Mouse (Mus musculus) thymus, adult 2 months (tissue): ENCODE results near the gene Fam71f1.

Source experiments
- CTCF ChIP-seq: fragments of 200-500 bp; IDR thresholded peaks from 2 replicates; pipeline ENCODE4 v1.5.1; 2012; ENCODE audit warnings: mild to moderate bottlenecking, control low read depth, low read length, moderate library complexity, borderline replicate concordance; ENCODE audit not compliant: control insufficient read depth, poor library complexity, insufficient read depth; ENCODE audit errors: extremely low read depth
- POLR2A ChIP-seq: fragments of 200-500 bp; IDR thresholded peaks from 2 replicates; pipeline ENCODE4 v1.6.1; 2012; ENCODE audit warnings: mild to moderate bottlenecking, low read length, control low read depth, moderate library complexity; ENCODE audit not compliant: control insufficient read depth, poor library complexity, insufficient read depth; ENCODE audit errors: extremely low read depth

DNA sequence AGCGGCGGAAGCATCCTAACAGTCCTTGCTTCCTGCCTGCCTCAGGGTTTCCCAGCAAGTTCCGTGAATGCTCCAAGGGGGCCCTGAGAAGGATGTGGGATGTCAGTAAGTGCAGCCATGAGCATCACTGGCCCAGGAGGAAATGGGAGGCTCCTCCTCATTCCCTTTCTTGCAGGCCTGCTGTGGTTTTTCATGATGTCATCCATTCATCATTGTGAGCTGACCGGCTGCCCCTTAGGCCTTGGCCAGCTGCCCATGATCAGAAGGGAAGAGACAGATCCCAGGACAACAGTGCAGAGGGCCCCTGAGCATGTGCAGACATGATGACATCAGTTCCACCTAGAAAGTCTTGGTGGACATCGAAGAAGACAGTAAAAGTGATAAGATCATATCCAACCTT, at the start of gene Fam71f1:
- TF ChIP-seq CTCF = no peak
- no peak for TF ChIP-seq POLR2A
